Mouse (Mus musculus) monocyte, adult 59 days (primary cell): ENCODE data around the gene Gpat3. TPM values are rescaled to one million over a fixed set of nuclear protein-coding genes. Genes with fewer than 3 reads are reported as not detected.

Source experiments
- total RNA-seq, 2 experiments: library from RNA; stranded (reverse); gene quantifications; one replicate each; pipeline ENCODE4 v1.2.4; 2023

The Gpat3 gene
- total RNA-seq = 1 to 10 TPM; 1.7 to 1.9 TPM

DNA sequence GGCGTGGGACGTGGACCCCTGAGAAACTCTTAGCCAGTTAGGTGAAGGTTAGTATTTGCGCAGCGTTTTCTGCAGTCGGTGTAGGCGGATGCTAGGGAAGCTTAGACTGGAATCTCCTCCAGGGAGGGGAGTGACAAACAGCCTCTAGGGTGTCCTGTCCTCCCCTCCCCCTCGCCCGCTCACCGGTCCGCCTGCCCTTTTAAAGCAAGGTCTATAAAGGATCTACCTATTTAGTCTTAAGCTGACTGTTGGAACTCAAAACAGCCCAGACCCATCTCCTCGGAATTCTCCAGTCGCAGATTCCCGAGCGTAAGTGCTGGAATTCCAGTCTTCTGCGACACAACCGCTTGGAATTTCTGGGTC, at the start of gene Gpat3:
Gene Gpat3, plus strand, starts transcription at position 229 of the 363 bp plus-strand sequence.

GRCm38 (mm10) chr5:100798165-100798860, 47.2 kb upstream of the Gpat3 start, which contains the start of the genes Helq and Mrps18c:
Gene Helq, minus strand, starts transcription at chr5:100798598.
Gene Mrps18c, plus strand, starts transcription at chr5:100798627.

DNA sequence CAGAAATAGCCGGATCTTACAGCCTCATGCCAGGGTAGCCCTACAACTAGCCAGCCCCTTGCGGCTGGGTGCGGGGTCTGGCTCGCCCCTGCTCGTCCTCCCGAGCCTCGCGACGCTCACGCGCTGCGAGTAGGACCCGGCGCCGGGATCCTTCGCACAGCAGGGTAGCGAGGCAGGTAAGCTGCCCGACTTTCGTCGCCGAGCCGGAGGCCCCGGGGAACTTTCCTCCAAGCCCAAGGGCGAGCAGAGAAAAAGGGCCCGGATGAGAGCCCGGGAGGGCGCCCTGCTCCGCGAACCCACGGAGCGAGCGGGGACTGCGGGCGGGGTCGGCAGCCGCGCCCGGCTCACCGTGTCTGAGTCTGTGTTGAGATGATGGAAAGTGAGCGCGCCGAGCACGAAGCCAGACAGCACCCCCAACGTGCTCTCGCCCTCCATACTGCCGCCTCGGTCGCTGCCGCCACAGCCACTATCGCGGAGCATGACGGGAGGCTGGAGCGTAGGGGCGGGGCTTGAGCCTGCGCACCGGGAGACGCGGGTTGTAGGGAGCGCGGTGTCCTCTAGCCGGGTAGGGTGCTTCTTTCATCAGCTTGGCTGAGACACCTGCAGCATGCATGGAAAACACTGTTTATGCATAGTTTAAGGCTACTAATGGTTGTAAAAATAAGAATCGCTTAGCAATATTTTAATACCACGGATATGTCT, 24.9 kb upstream of the Gpat3 start, which contains the start of gene Abraxas1:
Gene Abraxas1, minus strand, starts transcription at position 483 of the 702 bp plus-strand sequence.

Other genes with a start within 250 kb of the Gpat3 start
- 10 to 100 TPM; 29.3 to 33.4 TPM for gene Coq2, start 170.6 kb upstream of the Gpat3 start, total RNA-seq
- gene Hpse, start 126.0 kb upstream of the Gpat3 start, total RNA-seq = 10 to 100 TPM; 64.9 to 67.0 TPM
- gene Helq, start 47.1 kb upstream of the Gpat3 start, total RNA-seq = 1 to 10 TPM; 3.8 to 6.0 TPM
- gene Mrps18c, start 47.1 kb upstream of the Gpat3 start, total RNA-seq = 10 to 100 TPM; 45.9 to 54.0 TPM
- gene Abraxas1, start 24.7 kb upstream of the Gpat3 start, total RNA-seq = 1 to 10 TPM; 2.8 to 4.8 TPM